ENCODE assay signal across 24 mouse cellular contexts in genomic region chr6:115760982-115761381, GRCm38 (mm10). TPM values are rescaled to one million over a fixed set of nuclear protein-coding genes. Genes with fewer than 3 reads are reported as not detected.
DNase-seq lines count a peak whose midpoint lies in the region; ATAC-seq and TF ChIP-seq lines count a peak whose summit lies in the region.
"Had no signal": no experiment of that assay in that cellular context is flagged by ENCODE, and none has a peak within 500 bp of the region (broad histone marks: within the 10 kb centered on the region; RNA-seq: fewer than 3 reads in every experiment).

No protein-coding gene starts in this region.

- H3K4me1 ChIP-seq in kidney, embryonic 15.5 days, result peaks cover 40% of the 10 kb centered on the region
- peaks cover 14% of the 10 kb centered on the region for H3K4me1 ChIP-seq in ES-Bruce4 (ENCODE audit: control insufficient read depth, insufficient read depth, low read length)
- H3K4me1 ChIP-seq in embryonic facial prominence, embryonic 14.5 days (ENCODE audit: control insufficient read depth, insufficient read depth, low read length), result peaks cover 10% of the 10 kb centered on the region

- DNase-seq in kidney, adult 18-20 months, result no peak
- peak; percentile 64 for DNase-seq in 3T3-L1 (ENCODE audit: low read depth, low spot score)
- DNase-seq in embryonic facial prominence, embryonic 14.5 days (ENCODE audit: low spot score), result peak; percentile 33
- no peak for DNase-seq in testis, postnatal 14 days (ENCODE audit: low spot score)
- no peak for DNase-seq in adrenal gland, adult 8-10 months
- DNase-seq: adrenal gland, adult 2 months; cerebellum, adult 9-11 months; gastrocnemius, adult 2 months; heart, postnatal 36 days; kidney, postnatal 10 days; layer of hippocampus, postnatal 36 days; midbrain, embryonic 14.5 days; right cerebral cortex, postnatal 4 days; thymus, postnatal 14 days had no signal

- TF ChIP-seq POLR2A in ES-Bruce4 (IDR thresholded peaks at IDR 0.05; ENCODE audit: insufficient read depth, low read length), result no peak

- no peak overlapping the region for H3K4me3 ChIP-seq in kidney, embryonic 15.5 days (replicated peaks)
- H3K4me3 ChIP-seq in ES-Bruce4 (ENCODE audit: low read depth, low read length), result no peak overlapping the region
- H3K4me3 ChIP-seq in embryonic facial prominence, embryonic 14.5 days (ENCODE audit: low read depth, low read length), result no peak overlapping the region
- H3K4me3 ChIP-seq: embryonic facial prominence, embryonic 15.5 days; forebrain, embryonic 12.5 days; gastrocnemius, adult 2 months; lung, embryonic 15.5 days had no signal

- H3K36me3 ChIP-seq in kidney, embryonic 15.5 days, result no peaks in the 10 kb centered on the region
- no peaks in the 10 kb centered on the region for H3K36me3 ChIP-seq in ES-Bruce4 (ENCODE audit: control insufficient read depth, insufficient read depth, low read length, poor library complexity, severe bottlenecking)
- H3K36me3 ChIP-seq in embryonic facial prominence, embryonic 14.5 days (ENCODE audit: control insufficient read depth, insufficient read depth, low read length), result no peaks in the 10 kb centered on the region
- H3K36me3 ChIP-seq: embryonic facial prominence, embryonic 15.5 days; forebrain, embryonic 12.5 days; lung, embryonic 15.5 days had no signal

- no peak for TF ChIP-seq CTCF in ES-Bruce4 (IDR thresholded peaks at IDR 0.05; ENCODE audit: low read depth, low read length)

- no peak for ATAC-seq in kidney, embryonic 15.5 days (replicated peaks; ENCODE audit: low FRiP score)
- ATAC-seq in embryonic facial prominence, embryonic 14.5 days (ENCODE audit: low read depth), result no peak
- ATAC-seq: hindbrain, embryonic 16.5 days; intestine, embryonic 16.5 days had no signal

- 55% methylated on average over 4 of the region's 4 CpGs for WGBS in kidney, embryonic 15.5 days
- 41% methylated on average over 4 of the region's 4 CpGs for WGBS in embryonic facial prominence, embryonic 14.5 days

- no peak overlapping the region for H3K4me2 ChIP-seq in kidney, embryonic 15.5 days
- no peak overlapping the region for H3K4me2 ChIP-seq in embryonic facial prominence, embryonic 14.5 days (ENCODE audit: low read depth, low read length)
- H3K4me2 ChIP-seq: embryonic facial prominence, embryonic 15.5 days; forebrain, embryonic 12.5 days; lung, embryonic 15.5 days had no signal

- H3K9me3 ChIP-seq in kidney, embryonic 15.5 days (replicated peaks), result no peaks in the 10 kb centered on the region
- no peaks in the 10 kb centered on the region for H3K9me3 ChIP-seq in ES-Bruce4 (replicated peaks; ENCODE audit: control insufficient read depth, insufficient read depth, low read length, poor library complexity, severe bottlenecking)
- H3K9me3 ChIP-seq in embryonic facial prominence, embryonic 14.5 days (ENCODE audit: control insufficient read depth, low read length), result no peaks in the 10 kb centered on the region
- H3K9me3 ChIP-seq: embryonic facial prominence, embryonic 15.5 days; forebrain, embryonic 12.5 days; lung, embryonic 15.5 days had no signal

- no peaks in the 10 kb centered on the region for H3K27me3 ChIP-seq in kidney, embryonic 15.5 days
- no peaks in the 10 kb centered on the region for H3K27me3 ChIP-seq in ES-Bruce4 (ENCODE audit: control insufficient read depth, insufficient read depth, low read length, poor library complexity, severe bottlenecking)
- no peaks in the 10 kb centered on the region for H3K27me3 ChIP-seq in embryonic facial prominence, embryonic 14.5 days (replicated peaks; ENCODE audit: control insufficient read depth, insufficient read depth, low read length)
- H3K27me3 ChIP-seq: embryonic facial prominence, embryonic 15.5 days; forebrain, embryonic 12.5 days; lung, embryonic 15.5 days had no signal

- TF ChIP-seq EP300 in ES-Bruce4 (IDR thresholded peaks at IDR 0.05; ENCODE audit: insufficient read depth, low read depth, low read length), result no peak

- H3K27ac ChIP-seq in kidney, embryonic 15.5 days, result peak overlapping the region; percentile 85
- H3K27ac ChIP-seq in ES-Bruce4 (ENCODE audit: insufficient read depth, low read length), result peak overlapping the region; percentile 78
- no peak overlapping the region for H3K27ac ChIP-seq in embryonic facial prominence, embryonic 14.5 days (replicated peaks; ENCODE audit: low read depth, low read length)
- H3K27ac ChIP-seq: embryonic facial prominence, embryonic 15.5 days; forebrain, embryonic 12.5 days; gastrocnemius, adult 2 months; stomach, postnatal 0 days had no signal

- no peak overlapping the region for H3K9ac ChIP-seq in kidney, embryonic 15.5 days
- H3K9ac ChIP-seq in ES-Bruce4 (ENCODE audit: low read depth, poor library complexity, severe bottlenecking), result no peak overlapping the region
- H3K9ac ChIP-seq in embryonic facial prominence, embryonic 14.5 days (ENCODE audit: low read depth, low read length), result no peak overlapping the region
- H3K9ac ChIP-seq: embryonic facial prominence, embryonic 15.5 days; forebrain, embryonic 12.5 days; lung, embryonic 15.5 days had no signal

RNA-seq across cellular contexts. Expression of gene Tmem40, which starts 1.2 kb away (rescaled TPM):
- 1.8 and 2.2 TPM in 2 replicates for polyA plus RNA-seq in kidney, embryonic 15.5 days (2015; fragmentation: Nextera tagmentation; extraction: Ambion mirVana)
- 12.9 and 16.9 TPM in 2 replicates for polyA plus RNA-seq in ES-Bruce4 (2011; ENCODE audit: insufficient read depth, insufficient read length, low read depth, missing spikeins)
- 7.5 and 7.8 TPM in 2 replicates for polyA plus RNA-seq in embryonic facial prominence, embryonic 14.5 days (2014; fragmentation: Nextera tagmentation; extraction: Ambion mirVana)
- total RNA-seq in adrenal gland, adult 8-10 months (2022), result not detected
- total RNA-seq: liver, adult 2 months had no signal
- polyA plus RNA-seq: adrenal gland, adult 2 months; CD4-positive, CD25-positive, alpha-beta regulatory T cell, adult 4 months; liver, adult 2 months had no signal

RNA-seq across cellular contexts. Expression of gene Cand2, which starts 13.4 kb away (rescaled TPM):
- 35.2 and 37.4 TPM in 2 replicates for polyA plus RNA-seq in kidney, embryonic 15.5 days (2015; fragmentation: Nextera tagmentation; extraction: Ambion mirVana)
- polyA plus RNA-seq in ES-Bruce4 (2011; ENCODE audit: insufficient read depth, insufficient read length, low read depth, missing spikeins), result 12.8 and 13.9 TPM in 2 replicates
- 36.9 and 42.6 TPM in 2 replicates for polyA plus RNA-seq in embryonic facial prominence, embryonic 14.5 days (2014; fragmentation: Nextera tagmentation; extraction: Ambion mirVana)
- 10 to 100 TPM; 16.1 to 22.6 (median 18.0) TPM for total RNA-seq in adrenal gland, adult 8-10 months (2022)

RNA-seq across cellular contexts. Expression of gene Rpl32, which starts 47.6 kb away (rescaled TPM):
- polyA plus RNA-seq in kidney, embryonic 15.5 days (2015; fragmentation: Nextera tagmentation; extraction: Ambion mirVana), result 2,232 and 2,490 TPM in 2 replicates
- 3,790 and 3,890 TPM in 2 replicates for polyA plus RNA-seq in ES-Bruce4 (2011; ENCODE audit: insufficient read depth, insufficient read length, low read depth, missing spikeins)
- polyA plus RNA-seq in embryonic facial prominence, embryonic 14.5 days (2014; fragmentation: Nextera tagmentation; extraction: Ambion mirVana), result 2,245 and 2,432 TPM in 2 replicates
- 1,000 to 10,000 TPM in 3 of 4 experiments, 100 to 1,000 TPM in 1; 999 to 1,169 (median 1,094) TPM for total RNA-seq in adrenal gland, adult 8-10 months (2022)

Comparison
In these comparisons a context has a peak if more than half of its experiments do, and no peak if none do; other contexts are left out.
1. DNase-seq: peak in 3T3-L1 (single experiment) and embryonic facial prominence, embryonic 14.5 days (single experiment); none in kidney, adult 18-20 months (single experiment), testis, postnatal 14 days (single experiment) and adrenal gland, adult 8-10 months (single experiment).